Mouse (Mus musculus) CH12.LX (cell line): ENCODE measurements around the gene Lonp2.

Experiments used
- CTCF ChIP-seq, 2 experiments: IDR thresholded peaks in 1 of 2; conservative IDR thresholded peaks in 1 of 2; 2 replicates each; pipeline ENCODE4 v1.5.1; 2011 to 2012; ENCODE audit warnings: low read depth in 2 of 2, low read length in 2 of 2, improper control_type of control experiment in 1 of 2, inconsistent platforms in 1 of 2, mild to moderate bottlenecking in 1 of 2, moderate library complexity in 1 of 2
- POLR2A ChIP-seq: IDR thresholded peaks from 2 replicates; pipeline ENCODE4 v1.6.1; 2011; ENCODE audit warnings: low read depth, mild to moderate bottlenecking, improper control_type of control experiment, low read length
- USF2 ChIP-seq: conservative IDR thresholded peaks from 2 replicates; pipeline ENCODE4 v1.6.1; 2011; ENCODE audit warnings: low read depth, low read length, improper control_type of control experiment

DNA sequence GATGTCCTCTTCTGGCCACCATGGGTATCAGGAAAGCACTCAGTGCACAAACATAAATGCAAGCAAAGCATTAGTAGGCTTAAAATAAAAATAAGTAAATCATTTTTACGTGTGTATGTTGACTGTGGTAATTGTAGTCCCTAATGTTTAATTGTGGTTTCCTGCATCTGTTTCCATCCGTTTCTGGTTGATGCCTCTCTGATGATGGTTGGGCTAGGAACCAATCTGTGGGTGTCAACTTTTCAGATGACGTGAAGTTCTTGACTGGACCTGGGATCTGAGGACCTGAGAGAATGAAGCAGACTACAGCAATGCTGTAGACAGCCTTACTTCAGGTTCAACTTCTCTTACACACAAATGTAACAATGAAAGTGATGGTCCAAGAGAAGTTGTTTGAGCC, 19.2 kb upstream of the Lonp2 start:
- no peak for TF ChIP-seq CTCF (conservative IDR thresholded peaks at IDR 0.05 in 1 of 2, IDR thresholded peaks at IDR 0.05 in 1 of 2; ENCODE audit: low read depth in 2 of 2, low read length in 2 of 2)
- no peak for TF ChIP-seq USF2
- TF ChIP-seq POLR2A = no peak
